Mouse (Mus musculus): Measurements from ENCODE around the gene Tmem255b. TPM values are rescaled to one million over a fixed set of nuclear protein-coding genes. Genes with fewer than 3 reads are reported as not detected.

The Tmem255b gene
- polyA plus RNA-seq, 1 experiment from 2014 or later = 5.5 TPM

DNA sequence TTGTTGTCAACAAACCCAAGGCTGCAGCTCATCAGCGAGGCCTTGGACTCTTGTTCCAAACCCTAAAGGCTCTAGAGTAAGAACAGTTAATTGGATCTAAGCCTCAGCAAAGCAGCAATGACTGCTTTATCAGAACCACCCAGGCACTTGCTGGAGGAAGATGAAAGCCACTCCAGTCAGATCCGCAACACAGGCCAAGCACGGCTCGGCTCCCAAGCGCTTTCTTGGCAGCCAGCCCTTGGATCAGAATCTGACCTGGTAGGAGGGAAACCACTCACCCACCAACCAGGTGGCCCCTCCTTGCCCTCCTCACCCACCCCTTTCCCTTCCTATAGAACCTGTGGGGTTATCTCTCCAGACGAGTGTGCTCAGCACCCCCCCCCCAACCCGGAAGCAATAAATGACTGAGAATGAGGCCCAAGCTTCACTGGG, 81.0 kb downstream of the Tmem255b start:
- no peak overlapping the region for H3K4me3 ChIP-seq (ENCODE audit: low read depth, low read length)
- peak; percentile 77 for DNase-seq (ENCODE audit: low spot score)
- WGBS = 38% methylated on average over 6 of the region's 7 CpGs

DNA sequence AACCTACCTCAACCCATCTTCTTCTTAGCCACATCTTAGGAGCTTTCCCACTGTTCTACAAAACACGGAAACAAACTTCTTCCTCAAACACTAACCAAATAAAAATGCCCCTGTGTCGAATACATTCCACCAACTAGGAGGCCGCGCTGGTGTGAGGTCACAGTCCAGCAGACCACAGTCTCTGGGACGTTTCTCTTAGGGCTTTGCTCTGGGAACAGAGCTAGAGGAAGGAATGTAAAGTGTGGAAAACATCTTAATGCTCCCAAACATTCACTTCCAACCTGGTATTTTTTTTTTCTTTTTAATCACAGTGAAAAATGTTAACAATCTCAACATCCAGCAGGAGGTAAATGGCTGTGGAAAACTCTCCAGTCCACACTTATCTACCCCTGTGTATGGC, 81.7 kb downstream of the Tmem255b start:
- Histone ChIP-seq H3K4me1 (replicated peaks; ENCODE audit: control insufficient read depth, insufficient read depth) (peaks cover 3% of the 10 kb centered on the region; the same call in 1 of the 2 replicates), H3K9ac (ENCODE audit: low read length) (no peak overlapping the region), H3K4me3 (ENCODE audit: low read depth, low read length) (no peak overlapping the region), H3K36me3 (ENCODE audit: control insufficient read depth, insufficient read depth, low read length) (no peaks in the 10 kb centered on the region), H3K27me3 (ENCODE audit: control insufficient read depth, insufficient read depth, low read length) (no peaks in the 10 kb centered on the region), H3K9me3 (ENCODE audit: control insufficient read depth, low read length) (no peaks in the 10 kb centered on the region), H3K4me2 (replicated peaks; ENCODE audit: low read depth) (no peak overlapping the region), H3K27ac (replicated peaks) (peak overlapping the region; percentile 82)
- TF ChIP-seq CTCF (IDR thresholded peaks at IDR 0.05; ENCODE audit: low read depth) (no peak), EP300 (optimal IDR thresholded peaks at IDR 0.05) (no peak)
- 52% methylated on average over 5 of the region's 5 CpGs for WGBS
- DNase-seq (ENCODE audit: low spot score) (no peak), ATAC-seq (ENCODE audit: low FRiP score, low TSS enrichment) (no peak)

More for the DNA sequence above, 81.0 kb downstream of the Tmem255b start:
- TF ChIP-seq EP300 (optimal IDR thresholded peaks at IDR 0.05) (no peak), CTCF (IDR thresholded peaks at IDR 0.05; ENCODE audit: low read depth) (no peak)
- Histone ChIP-seq H3K4me1 (replicated peaks; ENCODE audit: control insufficient read depth, insufficient read depth) (peaks cover 3% of the 10 kb centered on the region; the same call in 1 of the 2 replicates), H3K36me3 (ENCODE audit: control insufficient read depth, insufficient read depth, low read length) (no peaks in the 10 kb centered on the region), H3K9me3 (ENCODE audit: control insufficient read depth, low read length) (no peaks in the 10 kb centered on the region), H3K9ac (ENCODE audit: low read length) (no peak overlapping the region), H3K4me2 (replicated peaks; ENCODE audit: low read depth) (no peak overlapping the region), H3K27me3 (ENCODE audit: control insufficient read depth, insufficient read depth, low read length) (no peaks in the 10 kb centered on the region), H3K27ac (replicated peaks) (peak overlapping the region; percentile 82)
- peak; percentile 53 for ATAC-seq (ENCODE audit: low FRiP score, low TSS enrichment)

DNA sequence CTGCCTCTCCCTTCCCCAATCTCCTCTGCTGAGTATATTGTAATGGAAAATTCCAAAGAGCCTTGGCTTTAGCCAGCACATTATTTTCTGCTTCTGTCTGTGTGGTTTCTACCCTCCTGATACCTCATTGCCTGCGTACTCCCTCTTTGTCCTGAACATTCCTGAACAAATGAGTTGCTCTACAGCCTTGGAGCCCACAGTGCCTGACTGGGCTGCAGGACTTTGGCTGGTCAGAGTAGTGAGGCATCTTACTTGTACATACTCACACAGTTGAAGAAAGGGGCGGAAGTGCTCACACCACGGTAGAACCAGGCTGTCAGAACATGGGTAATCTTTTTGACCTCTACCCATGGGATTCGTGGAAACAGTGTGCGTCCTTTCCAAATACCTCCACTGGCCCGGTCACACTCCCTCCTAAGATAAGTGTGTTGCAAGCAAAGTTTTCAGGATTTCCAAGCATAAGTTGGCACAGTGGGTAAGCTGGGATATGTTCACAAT, 82.3 kb downstream of the Tmem255b start:
- ATAC-seq (ENCODE audit: low FRiP score, low TSS enrichment) = 0 out of 2 replicates have a peak, but pooled peaks have one; percentile 28
- H3K4me2 ChIP-seq (replicated peaks; ENCODE audit: low read depth) = no peak overlapping the region
- no peaks in the 10 kb centered on the region for H3K36me3 ChIP-seq (ENCODE audit: control insufficient read depth, insufficient read depth, low read length)
- H3K27me3 ChIP-seq (ENCODE audit: control insufficient read depth, insufficient read depth, low read length) = no peaks in the 10 kb centered on the region
- H3K9me3 ChIP-seq (ENCODE audit: control insufficient read depth, low read length) = no peaks in the 10 kb centered on the region
- 65% methylated on average over 6 of the region's 6 CpGs for WGBS
- H3K9ac ChIP-seq (ENCODE audit: low read length) = no peak overlapping the region
- DNase-seq (ENCODE audit: low spot score) = no peak
- H3K27ac ChIP-seq (replicated peaks) = peak overlapping the region; percentile 82
- H3K4me1 ChIP-seq (replicated peaks; ENCODE audit: control insufficient read depth, insufficient read depth) = peaks cover 3% of the 10 kb centered on the region; the same call in 1 of the 2 replicates
- no peak overlapping the region for H3K4me3 ChIP-seq (ENCODE audit: low read depth, low read length)
- TF ChIP-seq CTCF (IDR thresholded peaks at IDR 0.05; ENCODE audit: low read depth) (no peak), EP300 (optimal IDR thresholded peaks at IDR 0.05) (no peak)

Other genes with a start within 250 kb of the Tmem255b start
- 30.6 and 31.8 TPM in 2 replicates for gene Grtp1, start 234.6 kb upstream of the Tmem255b start, polyA plus RNA-seq (2015; fragmentation: Nextera tagmentation; extraction: Ambion mirVana)
- gene Adprhl1, start 181.0 kb upstream of the Tmem255b start, polyA plus RNA-seq (2015; fragmentation: Nextera tagmentation; extraction: Ambion mirVana) = 0.42 and 0.50 TPM in 2 replicates
- 9.6 and 9.9 TPM in 2 replicates for gene Dcun1d2, start 147.1 kb upstream of the Tmem255b start, polyA plus RNA-seq (2015; fragmentation: Nextera tagmentation; extraction: Ambion mirVana)
- 14.7 and 15.5 TPM in 2 replicates for gene Tmco3, start 147.0 kb upstream of the Tmem255b start, polyA plus RNA-seq (2015; fragmentation: Nextera tagmentation; extraction: Ambion mirVana)
- gene Tfdp1, start 96.4 kb upstream of the Tmem255b start, polyA plus RNA-seq (2015; fragmentation: Nextera tagmentation; extraction: Ambion mirVana) = 65.8 and 69.3 TPM in 2 replicates
- 776 and 950 TPM in 2 replicates for gene Atp4b, start 38.4 kb upstream of the Tmem255b start, polyA plus RNA-seq (2015; fragmentation: Nextera tagmentation; extraction: Ambion mirVana)
- gene Grk1, start 30.1 kb upstream of the Tmem255b start, polyA plus RNA-seq (2015; fragmentation: Nextera tagmentation; extraction: Ambion mirVana) = 0.02 TPM in 1 of 2 replicates, not detected in the other
- gene Gas6, start 59.3 kb downstream of the Tmem255b start, polyA plus RNA-seq (2015; fragmentation: Nextera tagmentation; extraction: Ambion mirVana) = 197 and 213 TPM in 2 replicates
- not detected in 2 replicates for gene 1700029H14Rik, start 127.3 kb downstream of the Tmem255b start, polyA plus RNA-seq (2015; fragmentation: Nextera tagmentation; extraction: Ambion mirVana)
- gene Rasa3, start 242.4 kb downstream of the Tmem255b start, polyA plus RNA-seq (2015; fragmentation: Nextera tagmentation; extraction: Ambion mirVana) = 12.0 and 12.4 TPM in 2 replicates